Mouse (Mus musculus) thymus, adult 2 months (tissue): ENCODE results near the gene Olfr1444. TPM values are rescaled to one million over a fixed set of nuclear protein-coding genes. Genes with fewer than 3 reads are reported as not detected.

Experiments
- DNase-seq: peaks from one replicate; pipeline ENCODE4 v3.0.0; 2021
- H3K27ac ChIP-seq: fragments of 200-500 bp; 2 replicates; pipeline ENCODE4 v1.5.1; 2012; ENCODE audit warnings: low read length, control low read depth; ENCODE audit not compliant: control insufficient read depth, insufficient read depth
- H3K27me3 ChIP-seq: fragments of 200-500 bp; 2 replicates; pipeline ENCODE4 v1.6.1; 2012; ENCODE audit warnings: mild to moderate bottlenecking, low read length, moderate library complexity, mixed read lengths; ENCODE audit not compliant: control insufficient read depth, insufficient read depth
- H3K36me3 ChIP-seq: fragments of 200-500 bp; 2 replicates; pipeline ENCODE4 v1.6.1; 2012; ENCODE audit warnings: mild to moderate bottlenecking, low read length, moderate library complexity; ENCODE audit not compliant: control insufficient read depth, insufficient read depth
- H3K4me1 ChIP-seq: fragments of 200-500 bp; replicated peaks from 2 replicates; pipeline ENCODE4 v1.6.1; 2012; ENCODE audit warnings: low read length; ENCODE audit not compliant: control insufficient read depth, insufficient read depth
- H3K4me3 ChIP-seq: fragments of 200-500 bp; 2 replicates; pipeline ENCODE4 v1.5.1; 2012; ENCODE audit warnings: mild to moderate bottlenecking, low read length, control low read depth, moderate library complexity; ENCODE audit not compliant: control insufficient read depth, insufficient read depth
- CTCF ChIP-seq: fragments of 200-500 bp; IDR thresholded peaks from 2 replicates; pipeline ENCODE4 v1.5.1; 2012; ENCODE audit warnings: mild to moderate bottlenecking, control low read depth, low read length, moderate library complexity, borderline replicate concordance; ENCODE audit not compliant: control insufficient read depth, poor library complexity, insufficient read depth; ENCODE audit errors: extremely low read depth
- POLR2A ChIP-seq: fragments of 200-500 bp; IDR thresholded peaks from 2 replicates; pipeline ENCODE4 v1.6.1; 2012; ENCODE audit warnings: mild to moderate bottlenecking, low read length, control low read depth, moderate library complexity; ENCODE audit not compliant: control insufficient read depth, poor library complexity, insufficient read depth; ENCODE audit errors: extremely low read depth
- WGBS: fragments of 180-500 bp; shearing (Covaris S2); methylation state at CpG from one replicate; pipeline ENCODE4 v1.1.7; 2018; 5-methylcytosine and 5-hydroxymethylcytosine counted together
- polyA plus RNA-seq: library from polyadenylated mRNA; depleted of rRNA; stranded (reverse); fragments of >200 nt; gene quantifications from 2 replicates; pipeline ENCODE4 v1.2.3, GENCODE M21; 2012; rRNA removed

The Olfr1444 gene
- polyA plus RNA-seq, 1 experiment: 0.40 TPM

- 85% methylated on average over 2 of the region's 2 CpGs for WGBS
- Histone ChIP-seq H3K4me1 (peaks cover 8% of the 10 kb centered on the region), H3K4me3 (no peak overlapping the region), H3K36me3 (no peaks in the 10 kb centered on the region), H3K27ac (no peak overlapping the region), H3K27me3 (no peaks in the 10 kb centered on the region)
- no peak for TF ChIP-seq CTCF
- TF ChIP-seq POLR2A: no peak
- DNase-seq: no peak
Observed at GRCm38 (mm10) chr19:12830823-12831430, 26.2 kb upstream of the Olfr1444 start.

- no peak overlapping the region for H3K4me3 ChIP-seq
- WGBS: 95% methylated on average over 1 of the region's 1 CpGs
- no peak overlapping the region for H3K27ac ChIP-seq
- H3K36me3 ChIP-seq: no peaks in the 10 kb centered on the region
- H3K4me1 ChIP-seq: peaks cover 8% of the 10 kb centered on the region
- DNase-seq: no peak
- H3K27me3 ChIP-seq: no peaks in the 10 kb centered on the region
- TF ChIP-seq POLR2A (no peak), CTCF (no peak)
Observed at GRCm38 (mm10) chr19:12831559-12831958, 25.5 kb upstream of the Olfr1444 start.

- no peak overlapping the region for H3K4me3 ChIP-seq
- peaks cover 8% of the 10 kb centered on the region for H3K4me1 ChIP-seq
- peak; percentile 19 for DNase-seq
- H3K27me3 ChIP-seq: no peaks in the 10 kb centered on the region
- 5% methylated on average over 3 of the region's 3 CpGs for WGBS
- TF ChIP-seq CTCF: no peak
- no peak for TF ChIP-seq POLR2A
- H3K36me3 ChIP-seq: no peaks in the 10 kb centered on the region
- no peak overlapping the region; the same call in 1 of the 2 replicates for H3K27ac ChIP-seq
Observed at GRCm38 (mm10) chr19:12833625-12834024, 23.5 kb upstream of the Olfr1444 start.

GRCm38 (mm10) chr19:12838507-12838906 lies 18.6 kb upstream of the Olfr1444 start:
- WGBS: 97% methylated on average over 1 of the region's 1 CpGs
- peaks cover 5% of the 10 kb centered on the region for H3K4me1 ChIP-seq
- DNase-seq: no peak
- no peak overlapping the region for H3K27ac ChIP-seq
- no peak overlapping the region for H3K4me3 ChIP-seq
- H3K36me3 ChIP-seq: no peaks in the 10 kb centered on the region
- no peaks in the 10 kb centered on the region for H3K27me3 ChIP-seq
- TF ChIP-seq CTCF (no peak), POLR2A (no peak)

GRCm38 (mm10) chr19:12846382-12846781 lies 10.7 kb upstream of the Olfr1444 start, which contains the start of gene Gm5244:
TSS of gene Gm5244 (plus strand) at chr19:12846682.
- Histone ChIP-seq H3K27ac (no peak within 1 kb of the TSS), H3K4me3 (no peak within 1 kb of the TSS), H3K4me1 (no peaks in the 10 kb centered on the region), H3K36me3 (no peaks in the 10 kb centered on the region), H3K27me3 (no peaks in the 10 kb centered on the region)
- no peak for DNase-seq
- TF ChIP-seq POLR2A (no peak), CTCF (no peak)

- Histone ChIP-seq H3K27me3 (no peaks in the 10 kb centered on the region), H3K4me1 (no peaks in the 10 kb centered on the region), H3K4me3 (no peak within 1 kb of the TSS), H3K27ac (no peak within 1 kb of the TSS), H3K36me3 (no peaks in the 10 kb centered on the region)
- no peak for DNase-seq
- 89% methylated on average over 2 of the region's 2 CpGs for WGBS
- no peak for TF ChIP-seq CTCF
- TF ChIP-seq POLR2A: no peak
Observed at GRCm38 (mm10) chr19:12883555-12883954, 26.5 kb downstream of the Olfr1444 start, which contains the start of gene Olfr1445. TSS of gene Olfr1445 (plus strand) at chr19:12883855.

GRCm38 (mm10) chr19:12893424-12893823 lies 36.3 kb downstream of the Olfr1444 start, which contains the start of gene Olfr1446:
TSS of gene Olfr1446 (minus strand) at chr19:12893524.
- TF ChIP-seq CTCF (no peak), POLR2A (no peak)
- Histone ChIP-seq H3K4me1 (no peaks in the 10 kb centered on the region), H3K4me3 (no peak within 1 kb of the TSS), H3K27me3 (no peaks in the 10 kb centered on the region), H3K36me3 (no peaks in the 10 kb centered on the region), H3K27ac (no peak within 1 kb of the TSS)
- WGBS: 86% methylated on average over 1 of the region's 1 CpGs
- DNase-seq: no peak

GRCm38 (mm10) chr19:12903643-12904042 lies 46.6 kb downstream of the Olfr1444 start, which contains the start of gene Olfr1447:
TSS of gene Olfr1447 (minus strand) at chr19:12903743.
- H3K4me1 ChIP-seq: no peaks in the 10 kb centered on the region
- no peak for TF ChIP-seq POLR2A
- H3K27me3 ChIP-seq: no peaks in the 10 kb centered on the region
- H3K36me3 ChIP-seq: no peaks in the 10 kb centered on the region
- no peak for DNase-seq
- WGBS: 97% methylated on average over 1 of the region's 1 CpGs
- H3K4me3 ChIP-seq: no peak within 1 kb of the TSS
- no peak within 1 kb of the TSS for H3K27ac ChIP-seq

Other genes starting within 250 kb of the Olfr1444 start
- 0.11 TPM in 1 of 2 replicates, not detected in the other for gene Glyat, start 224.0 kb upstream of the Olfr1444 start, polyA plus RNA-seq
- gene Olfr1442, start 186.8 kb upstream of the Olfr1444 start, polyA plus RNA-seq: not detected in 2 replicates
- not detected in 2 replicates for gene Olfr1443, start 179.2 kb upstream of the Olfr1444 start, polyA plus RNA-seq
- gene Keg1, start 161.5 kb upstream of the Olfr1444 start, polyA plus RNA-seq: 0.09 and 0.34 TPM in 2 replicates
- 2.5 and 3.0 TPM in 2 replicates for gene Cntf, start 91.7 kb upstream of the Olfr1444 start, polyA plus RNA-seq
- gene Zfp91, start 61.2 kb upstream of the Olfr1444 start, polyA plus RNA-seq: 20.8 and 21.6 TPM in 2 replicates
- gene Lpxn, start 61.1 kb upstream of the Olfr1444 start, polyA plus RNA-seq: 32.2 and 40.4 TPM in 2 replicates
- 0.15 TPM in 1 of 2 replicates, not detected in the other for gene Gm5244, start 10.6 kb upstream of the Olfr1444 start, polyA plus RNA-seq
- gene Olfr1445, start 26.6 kb downstream of the Olfr1444 start, polyA plus RNA-seq: 0.09 TPM in 1 of 2 replicates, not detected in the other
- not detected in 2 replicates for gene Olfr1446, start 36.2 kb downstream of the Olfr1444 start, polyA plus RNA-seq
- gene Olfr1447, start 46.5 kb downstream of the Olfr1444 start, polyA plus RNA-seq: not detected in 2 replicates
- not detected in 2 replicates for gene Olfr1448, start 67.1 kb downstream of the Olfr1444 start, polyA plus RNA-seq
- not detected in 2 replicates for gene Olfr1449, start 73.6 kb downstream of the Olfr1444 start, polyA plus RNA-seq
- gene Olfr1450, start 93.0 kb downstream of the Olfr1444 start, polyA plus RNA-seq: not detected in 2 replicates
- gene Olfr1451, start 137.7 kb downstream of the Olfr1444 start, polyA plus RNA-seq: not detected in 2 replicates
- gene Olfr1453, start 171.0 kb downstream of the Olfr1444 start, polyA plus RNA-seq: not detected in 2 replicates
- not detected in 2 replicates for gene Olfr1454, start 203.3 kb downstream of the Olfr1444 start, polyA plus RNA-seq
- gene Olfr1457, start 240.6 kb downstream of the Olfr1444 start, polyA plus RNA-seq: not detected in 2 replicates
- not detected in 2 replicates for gene Olfr1458, start 249.5 kb downstream of the Olfr1444 start, polyA plus RNA-seq